Mouse (Mus musculus): Measurements from ENCODE around the gene Rtn1. TPM values are rescaled to one million over a fixed set of nuclear protein-coding genes. Genes with fewer than 3 reads are reported as not detected.

Gene Rtn1
- polyA plus RNA-seq, 1 experiment, result 1,191 TPM

DNA sequence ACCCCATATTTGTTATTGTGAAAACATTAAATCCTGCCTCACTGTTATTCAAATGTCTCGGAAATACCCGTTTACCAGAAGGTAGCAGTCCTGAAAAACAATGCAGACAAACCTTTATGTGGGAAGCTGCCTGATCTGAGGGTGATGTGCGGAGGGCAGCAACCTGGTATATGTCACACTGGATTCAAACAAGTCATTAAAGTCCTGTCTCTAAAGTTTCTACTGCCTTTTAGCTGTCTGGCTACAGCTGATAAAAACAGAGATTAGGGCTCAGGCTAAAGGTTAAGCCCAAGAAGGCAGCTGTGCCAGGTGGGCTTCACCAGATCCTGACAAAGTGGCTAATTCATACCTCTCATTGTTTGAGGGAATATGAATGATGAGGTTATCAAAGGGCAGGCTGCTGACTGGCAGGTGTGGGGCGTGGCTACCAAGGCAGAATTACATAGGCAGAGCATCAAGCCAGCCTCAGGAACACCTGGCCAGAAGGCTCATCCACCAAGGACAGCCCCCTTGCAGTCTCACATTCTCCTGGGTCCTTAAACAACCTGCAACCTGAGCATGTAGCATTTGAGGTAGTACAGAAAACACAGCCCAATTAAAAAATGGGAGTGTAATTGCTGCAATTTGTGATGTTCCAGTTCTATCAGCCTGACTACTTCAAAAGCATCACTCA lies 121.4 kb downstream of the Rtn1 start:
- DNase-seq (ENCODE audit: extremely low spot score in 1 of 2, low spot score in 1 of 2), result no peak

DNA sequence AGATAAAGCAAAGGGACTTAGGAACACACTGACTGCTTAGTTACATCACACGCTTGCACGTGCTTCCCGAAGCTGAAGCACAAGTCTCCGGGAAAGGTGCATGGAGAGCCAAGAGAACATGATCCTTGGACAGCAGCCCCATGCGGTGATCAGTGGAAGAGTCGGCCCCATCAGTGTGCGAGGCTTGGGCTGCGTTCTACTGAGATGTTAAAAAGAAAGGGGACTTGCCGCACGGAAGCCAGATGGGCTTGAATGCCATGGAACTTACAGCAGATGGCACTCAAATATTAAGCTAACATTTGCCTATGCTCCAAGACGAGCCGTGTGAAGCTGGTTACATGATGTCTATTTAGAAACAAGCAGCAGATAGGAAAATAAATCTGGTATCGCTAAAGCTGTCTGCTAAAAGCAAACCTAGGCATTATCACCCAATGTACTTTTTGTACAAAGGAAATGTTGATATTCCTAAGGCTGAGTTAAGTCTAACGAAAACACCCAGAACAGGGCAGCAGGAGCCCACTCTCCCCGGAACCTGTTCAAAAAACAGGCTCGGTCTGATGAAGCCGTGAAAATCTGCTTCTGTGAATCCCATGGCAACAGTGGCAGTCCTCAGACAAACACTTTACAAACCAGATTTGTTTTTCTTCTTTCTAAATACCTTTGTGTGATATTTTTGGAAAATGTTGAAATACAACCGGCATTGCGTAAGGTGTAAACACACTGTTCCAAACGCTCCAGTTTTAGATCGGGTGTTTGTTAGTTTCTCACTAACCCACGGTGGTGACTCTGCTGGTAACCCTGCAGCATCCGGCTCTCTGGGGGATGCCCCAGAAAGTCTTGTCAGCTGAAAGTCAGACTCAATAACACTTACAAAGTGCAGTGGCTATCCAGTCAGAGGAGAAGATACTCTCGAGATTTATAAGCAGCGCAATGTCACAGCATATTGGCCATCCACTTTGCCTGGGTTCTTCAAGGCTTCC lies 123.2 kb downstream of the Rtn1 start:
- peak; percentile 83 to 84 for DNase-seq (ENCODE audit: extremely low spot score in 1 of 2, low spot score in 1 of 2)

DNA sequence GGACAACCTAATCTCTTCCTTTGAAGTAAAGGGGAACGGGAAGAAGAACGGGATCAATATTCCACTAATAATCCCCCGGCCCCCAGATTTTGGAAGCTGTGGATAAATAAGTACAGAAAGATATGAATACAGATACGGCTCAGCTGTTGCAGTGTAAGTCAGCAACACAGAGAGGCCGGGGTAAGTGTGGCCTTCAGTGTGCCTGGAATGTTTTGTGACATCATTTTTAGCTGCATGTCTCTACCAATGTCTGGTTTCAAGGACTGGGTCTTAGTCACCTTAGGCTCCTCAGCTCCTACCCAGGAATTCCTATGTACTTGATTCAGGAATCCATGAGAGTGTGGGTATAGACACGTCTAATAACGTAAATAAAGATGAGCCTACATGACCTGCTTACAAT lies 124.3 kb downstream of the Rtn1 start:
- DNase-seq (ENCODE audit: extremely low spot score in 1 of 2, low spot score in 1 of 2), result no peak

DNA sequence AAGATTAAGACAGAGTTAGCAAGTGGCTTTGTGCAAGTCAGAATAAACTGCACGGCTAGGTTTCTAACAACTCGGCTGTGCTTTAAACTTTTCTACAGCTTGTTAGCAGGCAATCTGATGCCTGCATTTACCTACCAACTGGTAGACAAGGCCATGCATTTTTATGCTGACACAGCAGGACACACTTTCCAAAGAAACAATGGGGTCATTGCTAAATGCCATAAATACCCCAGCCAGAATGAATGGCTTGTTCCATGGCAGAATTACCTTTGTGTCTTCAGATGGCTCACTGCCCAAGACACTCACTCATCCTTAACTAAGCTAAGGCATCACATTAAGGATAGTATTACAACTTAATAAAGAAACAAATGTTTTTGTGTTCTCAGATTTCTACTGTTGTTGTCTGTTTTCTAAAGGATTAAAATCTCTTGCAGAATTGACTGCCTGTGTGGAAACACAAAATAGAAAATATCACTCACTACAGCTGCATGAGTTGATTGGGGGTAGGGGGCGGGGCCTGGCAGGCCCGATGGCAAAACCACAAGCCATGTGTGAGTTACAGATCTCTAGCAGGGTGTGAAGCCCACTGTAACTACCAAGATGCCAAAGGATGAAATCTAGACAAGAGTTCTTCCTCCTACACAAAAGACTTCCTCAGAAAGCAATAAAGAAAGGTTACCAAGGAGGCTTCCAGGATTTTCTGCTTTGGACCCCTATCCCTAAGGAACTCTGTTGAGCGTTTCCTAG lies 129.6 kb downstream of the Rtn1 start:
- no peak for DNase-seq (ENCODE audit: extremely low spot score in 1 of 2, low spot score in 1 of 2)

DNA sequence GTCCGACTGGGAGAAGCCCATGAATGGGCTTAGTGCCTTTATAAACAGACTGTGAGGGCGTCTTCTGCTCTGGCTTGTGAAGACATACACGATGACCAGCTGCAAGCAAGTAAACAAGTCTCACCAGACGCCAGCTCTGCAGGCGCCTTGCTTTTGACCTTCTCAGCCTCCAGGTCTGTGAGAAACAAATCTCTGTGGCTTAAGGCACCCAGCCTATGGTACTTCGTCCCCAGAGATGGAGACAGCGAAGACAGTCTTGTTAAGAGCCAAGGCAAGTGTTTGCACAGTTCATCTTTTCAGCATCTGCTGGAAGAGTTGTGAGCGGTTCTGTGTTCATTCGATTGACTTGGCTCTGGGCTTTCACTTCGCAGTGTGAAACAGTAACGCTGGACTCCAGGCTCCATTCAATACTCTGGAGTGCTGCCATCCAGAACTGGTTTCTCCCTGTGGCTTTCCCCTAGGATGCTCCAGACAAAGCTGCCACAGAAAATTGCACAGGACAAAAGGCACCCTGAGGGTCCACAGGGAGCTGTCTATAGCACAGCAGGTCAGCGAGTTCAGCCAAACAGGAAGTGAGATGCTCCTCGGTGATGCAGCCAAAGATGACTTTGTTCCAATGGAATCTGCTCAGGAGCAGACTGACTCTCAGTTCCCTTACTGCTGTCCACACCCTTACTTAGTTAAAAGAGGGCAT lies 135.0 kb downstream of the Rtn1 start:
- DNase-seq (ENCODE audit: extremely low spot score in 1 of 2, low spot score in 1 of 2), result no peak

DNA sequence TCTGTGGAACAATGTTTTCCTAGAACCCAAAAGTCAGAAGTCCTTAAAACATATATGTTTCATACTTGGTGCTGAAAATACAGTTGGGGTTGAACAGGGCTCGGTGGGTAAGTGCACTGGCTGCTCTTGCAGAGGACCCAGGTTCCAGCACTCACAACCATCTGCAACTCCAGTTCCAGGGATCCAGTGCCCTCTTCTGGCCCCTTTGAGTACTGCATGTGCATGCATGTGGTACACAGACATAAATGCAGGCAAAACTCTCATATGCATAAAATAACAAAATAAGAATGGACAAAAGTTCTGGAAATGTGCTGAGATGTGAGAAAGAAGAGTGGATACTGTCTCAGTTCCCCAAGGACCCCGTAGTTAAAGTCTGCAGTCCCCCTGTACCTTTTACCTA lies 141.2 kb downstream of the Rtn1 start:
- no peak for DNase-seq (ENCODE audit: extremely low spot score in 1 of 2, low spot score in 1 of 2)

DNA sequence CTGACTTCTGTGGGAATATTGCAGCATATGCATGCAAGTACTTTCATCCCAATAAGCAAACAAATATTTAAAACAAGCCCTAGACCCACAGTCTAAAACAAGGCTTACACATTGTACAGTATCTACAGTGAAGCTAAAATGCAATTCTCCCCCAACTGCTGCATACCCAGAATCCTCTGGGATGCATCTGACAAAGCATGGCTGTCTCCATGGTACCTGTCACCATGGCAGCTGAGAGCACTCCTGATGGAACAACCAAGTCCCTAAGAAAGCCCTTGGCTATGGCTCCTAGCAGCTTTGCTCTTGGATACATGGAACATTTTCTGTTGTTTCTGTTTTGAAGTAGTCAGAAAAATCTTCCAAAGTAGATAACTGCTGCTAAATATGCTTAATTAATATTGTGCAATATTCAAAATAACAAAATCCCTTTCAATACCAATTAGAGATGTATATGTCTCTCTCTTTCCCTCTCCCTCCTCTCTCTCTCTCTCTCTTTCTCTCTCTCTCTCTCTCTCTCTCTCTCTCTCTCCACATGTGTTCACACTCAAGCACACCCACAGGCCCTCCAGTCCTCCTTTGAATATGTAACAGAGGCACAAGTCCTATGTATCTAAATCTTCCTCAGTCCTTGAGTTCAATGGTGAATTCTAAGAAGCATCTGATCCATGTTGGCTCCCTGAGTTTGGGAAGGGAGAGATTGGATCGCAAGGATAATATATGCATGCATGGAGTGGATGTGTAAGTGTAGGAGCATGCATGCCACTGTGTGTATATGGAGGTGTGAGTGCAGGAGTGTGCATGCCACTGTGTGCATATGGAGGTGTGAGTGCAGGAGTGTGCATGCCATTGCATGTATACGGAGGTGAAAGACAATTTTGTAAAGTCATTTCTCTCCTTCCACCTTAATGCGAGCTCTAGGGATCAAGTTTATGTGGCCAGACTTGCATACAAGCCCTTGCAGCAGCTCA lies 143.3 kb downstream of the Rtn1 start:
- DNase-seq (ENCODE audit: extremely low spot score in 1 of 2, low spot score in 1 of 2), result peak; percentile 52 to 58

DNA sequence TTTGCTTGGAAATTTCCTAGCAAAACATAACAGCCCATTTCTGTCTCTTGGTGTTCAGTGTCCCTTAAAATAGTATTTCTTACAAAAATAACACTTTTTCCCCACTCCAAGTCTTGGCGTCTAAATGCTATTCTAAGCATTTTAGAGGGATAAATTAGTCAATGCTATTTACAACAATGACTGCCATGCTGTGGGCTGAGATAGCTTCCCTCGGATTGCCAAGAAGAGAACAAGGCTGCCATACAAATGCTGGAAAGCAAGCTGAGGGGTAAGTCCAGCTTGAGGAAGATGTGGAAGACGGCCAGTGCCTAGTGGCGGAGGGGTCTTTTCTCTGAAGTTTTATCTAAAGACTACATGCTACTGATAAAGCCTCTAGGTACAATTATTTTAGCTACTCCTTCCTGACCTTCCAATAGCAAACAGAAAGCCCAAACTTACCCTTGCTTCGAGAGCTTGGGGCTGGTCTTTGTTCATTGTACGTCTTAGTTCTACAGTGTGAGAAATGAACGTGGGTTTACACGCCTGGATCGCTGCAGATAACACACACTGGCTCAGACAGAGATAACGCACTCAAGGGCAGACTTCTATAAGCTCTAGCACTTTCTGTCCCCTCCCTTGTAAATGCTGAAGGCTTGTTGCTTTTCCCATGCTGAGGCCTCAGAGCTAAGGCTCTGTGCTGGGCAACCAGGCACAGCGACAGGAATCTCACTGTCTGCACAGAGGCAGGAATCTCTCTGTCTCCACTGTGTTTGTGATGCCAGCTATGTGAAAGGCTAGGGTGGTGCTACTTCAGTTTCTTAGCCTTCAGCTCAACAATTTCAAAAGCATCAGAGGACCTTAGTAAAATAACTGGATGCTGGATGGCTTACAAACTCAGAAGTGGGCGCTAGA lies 145.4 kb downstream of the Rtn1 start:
- peak; percentile 59 to 61 for DNase-seq (ENCODE audit: extremely low spot score in 1 of 2, low spot score in 1 of 2)

DNA sequence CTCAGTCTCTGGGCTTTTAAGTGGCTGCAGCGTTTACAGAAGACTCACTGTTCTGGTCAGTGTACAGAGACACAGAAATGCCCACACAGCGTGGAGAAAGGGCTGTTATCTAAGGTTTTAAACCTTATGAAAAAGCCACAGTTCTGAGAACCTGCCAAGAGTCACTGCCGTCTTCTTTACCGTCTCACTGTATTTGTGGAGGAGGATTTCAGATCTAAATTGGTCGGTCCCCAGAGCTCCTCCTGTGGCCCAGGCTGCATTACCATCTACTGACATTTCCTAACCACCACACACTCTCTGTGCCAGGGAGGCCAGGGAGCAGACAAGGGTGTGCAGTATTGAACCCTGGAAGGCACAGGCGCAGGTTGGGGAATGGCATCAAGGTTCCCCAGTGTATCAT lies 151.9 kb downstream of the Rtn1 start:
- DNase-seq (ENCODE audit: extremely low spot score in 1 of 2, low spot score in 1 of 2), result no peak

DNA sequence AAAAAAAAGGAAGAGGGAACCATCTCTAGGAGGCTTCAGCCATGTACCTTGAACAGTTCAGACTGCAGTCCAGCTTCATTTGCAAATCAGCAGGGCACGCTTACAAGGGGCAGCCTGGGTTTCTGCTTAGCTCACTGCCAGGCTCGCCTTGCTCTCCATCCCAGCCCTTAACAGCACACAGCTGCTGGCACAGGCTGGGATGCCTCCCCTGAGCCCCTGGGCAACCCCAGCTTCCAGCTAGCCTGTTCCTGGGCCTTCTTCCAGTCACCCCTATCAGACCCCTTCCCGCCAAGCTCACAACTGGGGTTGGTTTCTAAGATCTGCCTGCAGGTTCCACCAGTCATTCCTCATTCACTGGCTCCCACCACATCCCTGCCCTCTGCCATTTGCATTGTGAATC lies 155.8 kb downstream of the Rtn1 start:
- no peak for DNase-seq (ENCODE audit: extremely low spot score in 1 of 2, low spot score in 1 of 2)

DNA sequence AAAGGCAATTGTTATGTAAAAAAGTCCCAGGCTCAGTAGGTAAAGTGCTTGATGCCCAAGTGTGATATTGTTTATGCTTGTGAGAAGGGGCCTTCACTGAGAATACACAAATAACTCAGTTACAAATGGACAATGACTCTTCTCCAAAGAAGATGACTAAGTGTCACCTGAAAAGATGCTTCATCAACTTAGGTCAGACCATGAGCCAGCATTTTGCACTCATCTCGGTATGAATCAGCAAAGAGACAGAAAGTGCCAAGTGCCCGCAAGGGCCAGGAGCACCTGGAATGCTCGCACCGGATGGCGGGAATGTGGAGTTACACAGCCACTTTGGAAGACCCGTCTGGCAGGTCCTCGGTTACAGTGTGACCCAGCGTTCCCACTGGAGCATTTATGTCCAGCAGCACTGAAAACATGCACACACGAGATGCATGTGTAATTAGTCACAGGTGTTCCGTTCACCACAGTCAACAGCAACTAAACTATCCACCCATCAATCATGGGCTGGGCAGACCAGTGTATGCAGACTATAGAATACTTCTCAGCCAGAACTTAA lies 156.9 kb downstream of the Rtn1 start:
- no peak for DNase-seq (ENCODE audit: extremely low spot score in 1 of 2, low spot score in 1 of 2)

DNA sequence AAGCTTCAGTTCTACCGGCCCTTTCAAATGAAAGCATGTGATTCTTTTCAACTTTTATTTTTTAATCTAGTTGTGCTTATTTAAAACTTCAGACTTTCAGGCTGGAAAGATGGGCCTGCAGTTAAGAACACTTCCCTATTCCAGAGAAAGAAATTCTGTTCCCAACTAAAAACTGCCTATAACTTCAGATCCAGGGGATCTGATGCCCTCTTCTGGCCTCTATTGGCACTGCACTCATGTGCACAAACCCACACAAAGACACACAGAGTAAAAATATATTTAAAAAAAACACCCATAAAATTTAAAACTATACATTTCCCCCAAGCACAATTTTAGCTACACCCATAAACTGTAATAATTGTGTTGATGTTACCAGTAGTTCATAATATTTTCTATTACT lies 163.9 kb downstream of the Rtn1 start:
- no peak for DNase-seq (ENCODE audit: extremely low spot score in 1 of 2, low spot score in 1 of 2)

DNA sequence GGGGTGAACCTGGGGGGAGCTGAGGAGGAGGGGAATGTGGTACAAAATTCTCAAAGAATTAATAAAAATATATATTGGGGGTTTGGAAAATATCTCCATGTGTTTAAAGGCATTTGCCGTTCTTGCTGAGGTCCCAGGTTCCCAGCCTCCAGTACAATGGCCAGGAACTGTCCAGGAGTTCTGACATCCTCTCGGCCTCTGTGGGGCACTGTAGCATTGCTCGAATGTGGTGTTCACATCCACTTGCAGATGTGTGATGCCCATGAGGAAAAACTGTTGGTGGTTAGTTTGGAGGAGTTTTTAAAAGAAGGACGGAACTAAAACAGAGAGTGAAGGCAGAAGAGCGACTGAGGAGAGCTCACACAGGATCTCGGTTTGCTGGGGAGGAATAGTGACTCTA lies 166.0 kb downstream of the Rtn1 start:
- DNase-seq (ENCODE audit: extremely low spot score in 1 of 2, low spot score in 1 of 2), result no peak

DNA sequence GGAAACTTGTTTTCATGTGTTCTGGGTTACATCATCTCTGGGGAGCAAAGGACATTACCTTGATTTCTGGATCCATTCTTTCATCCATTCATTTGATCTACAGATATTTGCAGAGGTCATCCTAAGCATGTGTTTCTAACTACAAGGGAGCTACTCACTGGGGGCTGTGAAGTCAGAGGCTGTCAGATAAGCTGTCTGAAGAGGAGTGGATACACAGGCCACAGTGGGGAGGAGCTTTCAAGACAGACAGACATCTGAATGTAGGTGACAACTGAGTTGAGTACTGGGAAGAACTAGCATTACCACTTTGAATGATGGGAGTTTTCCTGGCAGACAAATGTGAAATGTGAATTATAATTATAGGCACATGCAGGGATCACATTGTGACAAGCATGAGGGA lies 168.3 kb downstream of the Rtn1 start:
- no peak for DNase-seq (ENCODE audit: extremely low spot score in 1 of 2, low spot score in 1 of 2)

DNA sequence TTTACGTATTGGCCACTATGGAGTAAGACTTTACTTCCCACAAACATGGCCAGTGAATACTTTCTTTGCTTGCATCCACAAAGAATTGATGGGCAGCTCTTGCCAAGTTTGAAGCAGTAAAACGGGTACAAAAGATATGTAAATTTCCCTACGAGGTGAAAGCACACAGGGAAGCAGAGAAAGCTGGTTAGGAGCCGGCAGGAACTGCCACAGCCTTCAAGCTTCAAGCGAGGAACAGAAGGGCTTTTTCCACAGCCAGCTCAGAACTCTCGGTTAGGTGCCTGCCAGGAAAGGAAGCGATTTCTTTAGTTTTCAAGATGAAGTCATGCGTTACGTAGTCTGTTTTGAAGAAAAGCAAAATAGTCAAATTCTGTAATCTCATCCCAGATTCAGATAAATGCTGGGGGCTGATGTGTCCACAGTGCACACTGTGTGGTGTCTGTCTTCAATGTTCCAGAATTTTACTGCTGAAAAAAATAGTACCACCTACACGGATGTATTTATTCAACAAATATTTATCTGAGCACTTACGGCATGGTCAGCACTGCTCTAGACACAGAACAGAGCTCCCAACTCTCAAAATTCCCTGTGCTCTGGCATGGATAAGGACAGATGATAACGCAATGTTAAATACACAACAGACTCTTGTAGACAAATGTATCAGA lies 169.5 kb downstream of the Rtn1 start:
- DNase-seq (ENCODE audit: extremely low spot score in 1 of 2, low spot score in 1 of 2), result peak; percentile 64 to 76

DNA sequence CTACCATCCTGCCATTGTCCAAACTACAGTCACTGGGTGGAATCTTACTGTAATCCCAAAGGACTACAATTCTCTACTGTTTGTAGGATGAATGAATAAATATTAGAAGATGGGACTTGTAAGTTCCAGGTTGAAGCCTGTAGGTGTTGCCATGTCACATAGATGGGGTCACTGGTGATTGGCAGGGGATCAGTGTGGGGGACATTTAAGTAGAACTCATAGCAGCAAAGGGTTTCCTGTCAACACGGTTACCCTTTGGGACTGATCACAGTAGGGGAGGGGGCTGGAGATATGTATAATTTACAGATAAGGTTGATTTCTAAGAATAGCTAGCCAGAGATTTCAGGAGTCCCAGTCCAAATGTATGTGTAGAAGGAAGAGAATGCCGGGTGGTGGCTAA lies 171.6 kb downstream of the Rtn1 start:
- no peak for DNase-seq (ENCODE audit: extremely low spot score in 1 of 2, low spot score in 1 of 2)

DNA sequence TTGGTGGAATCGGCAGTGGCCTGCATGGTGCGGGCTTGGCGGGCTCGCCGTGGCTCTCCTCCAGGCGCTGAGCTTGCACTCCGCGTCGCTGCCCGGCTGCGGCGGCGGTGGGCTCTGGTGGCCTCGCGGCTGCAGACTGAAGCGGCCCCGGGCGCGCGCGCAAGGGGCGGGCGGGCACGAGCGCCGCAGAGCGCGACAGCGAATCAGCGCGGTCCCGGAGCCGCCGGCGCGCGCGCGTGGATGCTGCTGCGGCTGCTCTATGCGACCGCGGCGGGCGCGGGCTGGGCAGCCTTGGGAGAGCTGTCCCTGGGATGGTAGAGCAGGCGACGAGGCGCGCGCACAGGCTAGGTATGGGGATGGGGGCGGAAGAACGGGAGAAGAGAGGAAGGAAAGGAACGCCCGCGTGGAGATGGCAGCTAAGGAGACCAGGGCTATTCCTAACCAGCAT lies 172.3 kb downstream of the Rtn1 start:
- DNase-seq (ENCODE audit: extremely low spot score in 1 of 2, low spot score in 1 of 2), result peak; percentile 63 to 85

Measured in frontal cortex, adult 2 months (tissue).